Mouse (Mus musculus) kidney, embryonic 16.5 days (tissue): ENCODE data around the gene Olfr549. TPM values are rescaled to one million over a fixed set of nuclear protein-coding genes. Genes with fewer than 3 reads are reported as not detected.

Source experiments
- ATAC-seq: fragments of 200-750 bp; cut with Nextera tagmentation; 2 replicates; pipeline ENCODE4 v1.8.0; 2017; ENCODE audit warnings: moderate TSS enrichment; ENCODE audit not compliant: low FRiP score, low TSS enrichment
- H3K27ac ChIP-seq: fragments of 300-500 bp; sonication (generic); 2 replicates; pipeline ENCODE4 v1.5.1; 2014; ENCODE audit warnings: low read length
- H3K27me3 ChIP-seq: fragments of 300-500 bp; sonication (generic); 2 replicates; pipeline ENCODE4 v1.6.1; 2014; ENCODE audit warnings: low read length, control low read depth, mixed read lengths; ENCODE audit not compliant: insufficient read depth
- H3K36me3 ChIP-seq: fragments of 300-500 bp; sonication (generic); 2 replicates; pipeline ENCODE4 v1.6.1; 2014; ENCODE audit warnings: low read length, control low read depth, mixed read lengths; ENCODE audit not compliant: insufficient read depth
- H3K4me1 ChIP-seq: fragments of 300-500 bp; sonication (generic); 2 replicates; pipeline ENCODE4 v1.6.1; 2014; ENCODE audit warnings: low read length, control low read depth, mixed read lengths; ENCODE audit not compliant: insufficient read depth
- H3K4me2 ChIP-seq: fragments of 300-500 bp; sonication (generic); replicated peaks from 2 replicates; pipeline ENCODE4 v1.6.1; 2014; ENCODE audit warnings: low read depth, low read length
- H3K4me3 ChIP-seq: fragments of 300-500 bp; sonication (generic); 2 replicates; pipeline ENCODE4 v1.5.1; 2014; ENCODE audit warnings: mild to moderate bottlenecking, low read length
- H3K9ac ChIP-seq: fragments of 300-500 bp; sonication (generic); replicated peaks from 2 replicates; pipeline ENCODE4 v1.6.1; 2014; ENCODE audit warnings: low read length
- H3K9me3 ChIP-seq: fragments of 300-500 bp; sonication (generic); 2 replicates; pipeline ENCODE4 v1.6.1; 2016; ENCODE audit warnings: low read length, control low read depth
- WGBS: fragments of 180-500 bp; shearing (Covaris S2); extraction: QIAGEN DNeasy Blood & Tissue Kit; methylation state at CpG from one replicate; pipeline ENCODE4 v1.1.7; 2014; 5-methylcytosine and 5-hydroxymethylcytosine counted together
- polyA plus RNA-seq: library from polyadenylated mRNA; unstranded; fragments of >200 nt; fragmentation: Nextera tagmentation; extraction: Ambion mirVana; gene quantifications from 2 replicates; pipeline ENCODE4 v1.2.1, GENCODE M21; 2015

Gene Olfr549
- polyA plus RNA-seq, 1 experiment from 2014 or later = not detected

DNA sequence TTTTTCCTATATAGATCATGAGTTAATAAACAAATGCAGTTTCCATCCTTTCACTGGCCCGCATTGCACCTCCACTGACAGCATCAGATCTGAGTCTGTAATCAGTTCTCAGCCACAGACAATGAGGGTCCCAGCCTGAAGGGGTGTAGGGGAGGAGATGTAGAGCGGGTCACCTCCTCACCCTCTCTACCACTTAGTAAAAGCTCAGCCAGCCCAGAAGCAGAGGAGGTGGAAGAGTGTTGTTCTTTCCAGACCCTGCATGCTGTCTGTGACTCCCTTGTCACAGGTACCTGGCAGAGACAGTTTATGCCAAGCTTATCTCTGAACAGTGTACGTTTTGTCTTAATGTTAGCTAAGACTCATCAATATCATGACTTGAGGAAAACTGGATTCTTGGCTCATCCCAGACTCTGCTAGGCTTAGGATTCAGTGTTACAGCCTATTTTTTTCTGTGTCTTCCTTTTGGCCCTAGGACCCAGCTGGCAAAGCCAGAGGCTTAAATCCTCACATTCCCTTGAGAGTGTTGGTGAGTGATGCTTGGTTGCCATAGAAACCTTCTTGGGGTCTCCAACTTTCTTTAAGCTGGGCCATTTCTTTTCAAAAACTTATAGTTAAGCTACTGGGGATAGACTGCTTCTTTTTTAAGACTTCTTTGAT lies 23.6 kb downstream of the Olfr549 start:
- H3K9ac ChIP-seq = no peak overlapping the region
- 89% methylated on average over 3 of the region's 3 CpGs for WGBS
- H3K36me3 ChIP-seq = no peaks in the 10 kb centered on the region
- no peak overlapping the region for H3K4me2 ChIP-seq
- H3K27me3 ChIP-seq = no peaks in the 10 kb centered on the region
- no peaks in the 10 kb centered on the region for H3K4me1 ChIP-seq
- no peak overlapping the region for H3K27ac ChIP-seq
- H3K4me3 ChIP-seq = no peak overlapping the region
- ATAC-seq = no peak
- H3K9me3 ChIP-seq = no peaks in the 10 kb centered on the region

DNA sequence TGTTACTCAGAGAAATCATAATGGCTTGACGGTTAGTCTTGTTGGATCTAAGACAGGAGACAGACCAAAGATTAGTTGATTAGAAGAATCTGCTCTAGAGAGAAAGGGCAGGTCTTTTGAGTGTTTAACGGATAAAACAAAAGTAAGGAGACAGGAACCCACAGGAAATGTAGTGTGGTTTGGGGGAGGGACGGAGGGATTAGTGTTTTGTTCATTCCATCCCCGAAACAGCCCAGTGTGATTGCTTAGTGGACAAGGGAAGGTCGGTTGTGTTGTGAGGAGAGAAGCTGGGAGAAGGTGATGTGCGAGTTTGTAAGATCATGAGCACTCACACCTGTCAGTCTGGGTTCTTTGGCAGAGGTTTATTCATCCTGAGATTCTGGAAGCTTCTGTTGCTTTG lies 26.3 kb downstream of the Olfr549 start:
- no peak overlapping the region for H3K4me2 ChIP-seq
- no peak for ATAC-seq
- no peaks in the 10 kb centered on the region for H3K4me1 ChIP-seq
- 70% methylated on average over 6 of the region's 6 CpGs for WGBS
- no peaks in the 10 kb centered on the region for H3K9me3 ChIP-seq
- no peak overlapping the region for H3K4me3 ChIP-seq
- H3K27me3 ChIP-seq = no peaks in the 10 kb centered on the region
- no peak overlapping the region for H3K27ac ChIP-seq
- H3K9ac ChIP-seq = no peak overlapping the region
- H3K36me3 ChIP-seq = no peaks in the 10 kb centered on the region

GRCm38 (mm10) chr7:102591786-102592185 lies 42.1 kb downstream of the Olfr549 start, which contains the start of gene Olfr551:
Gene Olfr551, minus strand, starts transcription at chr7:102591886.
- H3K4me2 ChIP-seq = no peak within 1 kb of the TSS
- H3K36me3 ChIP-seq = no peaks in the 10 kb centered on the region
- no peaks in the 10 kb centered on the region for H3K9me3 ChIP-seq
- H3K27ac ChIP-seq = no peak within 1 kb of the TSS
- H3K4me1 ChIP-seq = no peaks in the 10 kb centered on the region
- WGBS = 90% methylated on average over 3 of the region's 3 CpGs
- ATAC-seq = no peak
- H3K4me3 ChIP-seq = no peak within 1 kb of the TSS
- no peaks in the 10 kb centered on the region for H3K27me3 ChIP-seq
- no peak within 1 kb of the TSS for H3K9ac ChIP-seq

- 61% methylated on average over 1 of the region's 1 CpGs for whole genome bisulfite sequencing
- no peak within 1 kb of the TSS for H3K4me3 ChIP-seq
Observed at GRCm38 (mm10) chr7:102597378-102598031, 47.8 kb downstream of the Olfr549 start, which contains the start of gene Olfr552. Gene Olfr552, plus strand, starts transcription at chr7:102597770.

More at GRCm38 (mm10) chr7:102597378-102598031, 47.8 kb downstream of the Olfr549 start, which contains the start of gene Olfr552:
- H3K9ac ChIP-seq = no peak within 1 kb of the TSS
- 0 out of 2 replicates have a peak, but pooled peaks have one; percentile 15 for ATAC-seq
- no peaks in the 10 kb centered on the region for H3K9me3 ChIP-seq
- no peaks in the 10 kb centered on the region for H3K27me3 ChIP-seq
- no peak within 1 kb of the TSS for H3K27ac ChIP-seq
- no peak within 1 kb of the TSS for H3K4me2 ChIP-seq
- no peaks in the 10 kb centered on the region for H3K4me1 ChIP-seq
- H3K36me3 ChIP-seq = no peaks in the 10 kb centered on the region

Other genes starting within 250 kb of the Olfr549 start
- 169 and 181 TPM in 2 replicates for gene Rrm1, start 108.2 kb upstream of the Olfr549 start, polyA plus RNA-seq
- gene Olfr543, start 68.2 kb upstream of the Olfr549 start, polyA plus RNA-seq = 0.41 and 0.51 TPM in 2 replicates
- gene Olfr544, start 61.6 kb upstream of the Olfr549 start, polyA plus RNA-seq = 0.18 TPM in 1 of 2 replicates, not detected in the other
- 0.08 TPM in 1 of 2 replicates, not detected in the other for gene Olfr545, start 50.3 kb upstream of the Olfr549 start, polyA plus RNA-seq
- gene Olfr547, start 15.1 kb upstream of the Olfr549 start, polyA plus RNA-seq = not detected in 2 replicates
- gene Olfr548-ps1, start 9.0 kb upstream of the Olfr549 start, polyA plus RNA-seq = not detected in 2 replicates
- gene Trim21, start 15.6 kb downstream of the Olfr549 start, polyA plus RNA-seq = 0.42 and 0.77 TPM in 2 replicates
- not detected in 2 replicates for gene Olfr550, start 21.6 kb downstream of the Olfr549 start, polyA plus RNA-seq
- gene Olfr551, start 42.0 kb downstream of the Olfr549 start, polyA plus RNA-seq = not detected in 2 replicates
- gene Olfr552, start 47.9 kb downstream of the Olfr549 start, polyA plus RNA-seq = not detected in 2 replicates
- gene Olfr553, start 68.3 kb downstream of the Olfr549 start, polyA plus RNA-seq = not detected in 2 replicates
- not detected in 2 replicates for gene Olfr554, start 88.6 kb downstream of the Olfr549 start, polyA plus RNA-seq
- not detected in 2 replicates for gene Olfr555, start 109.0 kb downstream of the Olfr549 start, polyA plus RNA-seq
- gene Olfr556, start 115.0 kb downstream of the Olfr549 start, polyA plus RNA-seq = not detected in 2 replicates
- 14.2 and 14.6 TPM in 2 replicates for gene Trim68, start 137.5 kb downstream of the Olfr549 start, polyA plus RNA-seq
- not detected in 2 replicates for gene Olfr557, start 146.0 kb downstream of the Olfr549 start, polyA plus RNA-seq
- gene Olfr558, start 152.3 kb downstream of the Olfr549 start, polyA plus RNA-seq = 0.92 and 1.1 TPM in 2 replicates
- not detected in 2 replicates for gene Olfr33, start 169.2 kb downstream of the Olfr549 start, polyA plus RNA-seq
- gene Olfr559, start 177.6 kb downstream of the Olfr549 start, polyA plus RNA-seq = not detected in 2 replicates
- gene Olfr560, start 209.5 kb downstream of the Olfr549 start, polyA plus RNA-seq = not detected in 2 replicates
- gene Olfr78, start 209.6 kb downstream of the Olfr549 start, polyA plus RNA-seq = 0.58 and 0.89 TPM in 2 replicates
- not detected in 2 replicates for gene Olfr561, start 221.4 kb downstream of the Olfr549 start, polyA plus RNA-seq